Mouse (Mus musculus) cerebral cortex, adult 2 months (tissue): ENCODE measurements around the gene Acss1.

Experiments
- WGBS: fragments of 180-500 bp; shearing (Covaris S2); methylation state at CpG from one replicate; pipeline ENCODE4 v1.1.7; 2018; 5-methylcytosine and 5-hydroxymethylcytosine counted together

The Acss1 gene

GRCm38 (mm10) chr2:150570761-150571160, 97.5 kb downstream of the Acss1 start:
- WGBS, result 87% methylated on average over 2 of the region's 2 CpGs

GRCm38 (mm10) chr2:150569847-150570590, 98.3 kb downstream of the Acss1 start, which contains the start of gene Cst7:
Gene Cst7 (plus strand): TSS chr2:150570415.
- 76% methylated on average over 11 of the region's 11 CpGs for WGBS
